Mouse (Mus musculus) intestine, embryonic 16.5 days (tissue): ENCODE results near the gene Adamts17. TPM values are rescaled to one million over a fixed set of nuclear protein-coding genes. Genes with fewer than 3 reads are reported as not detected.

Source experiments
- ATAC-seq: fragments of 200-750 bp; cut with Nextera tagmentation; 2 replicates; pipeline ENCODE4 v1.8.0; 2017; ENCODE audit warnings: moderate TSS enrichment, moderate library complexity
- H3K27ac ChIP-seq: fragments of 300-500 bp; sonication (generic); 2 replicates; pipeline ENCODE4 v1.5.1; 2014; ENCODE audit warnings: mild to moderate bottlenecking, low read length
- H3K27me3 ChIP-seq: fragments of 300-500 bp; sonication (generic); replicated peaks from 2 replicates; pipeline ENCODE4 v1.6.1; 2014; ENCODE audit warnings: low read length, control low read depth, mixed read lengths; ENCODE audit not compliant: control insufficient read depth, insufficient read depth
- H3K36me3 ChIP-seq: fragments of 300-500 bp; sonication (generic); 2 replicates; pipeline ENCODE4 v1.6.1; 2014; ENCODE audit warnings: low read length, control low read depth; ENCODE audit not compliant: control insufficient read depth, insufficient read depth
- H3K4me1 ChIP-seq: fragments of 300-500 bp; sonication (generic); 2 replicates; pipeline ENCODE4 v1.6.1; 2014; ENCODE audit warnings: low read length, control low read depth, mixed read lengths; ENCODE audit not compliant: control insufficient read depth, insufficient read depth
- H3K4me2 ChIP-seq: fragments of 300-500 bp; sonication (generic); 2 replicates; pipeline ENCODE4 v1.6.1; 2014; ENCODE audit warnings: low read depth, low read length, control low read depth
- H3K4me3 ChIP-seq: fragments of 300-500 bp; sonication (generic); 2 replicates; pipeline ENCODE4 v1.5.1; 2014; ENCODE audit warnings: mild to moderate bottlenecking, low read length
- H3K9ac ChIP-seq: fragments of 300-500 bp; sonication (generic); 2 replicates; pipeline ENCODE4 v1.6.1; 2014; ENCODE audit warnings: low read depth, low read length
- H3K9me3 ChIP-seq: fragments of 300-500 bp; sonication (generic); 2 replicates; pipeline ENCODE4 v1.6.1; 2016; ENCODE audit warnings: low read length, control low read depth; ENCODE audit not compliant: control insufficient read depth
- WGBS: fragments of 180-500 bp; shearing (Covaris S2); extraction: QIAGEN DNeasy Blood & Tissue Kit; methylation state at CpG from one replicate; pipeline ENCODE4 v1.1.7; 2014; 5-methylcytosine and 5-hydroxymethylcytosine counted together
- polyA plus RNA-seq: library from polyadenylated mRNA; unstranded; fragments of >200 nt; fragmentation: Nextera tagmentation; extraction: Ambion mirVana; gene quantifications from 2 replicates; pipeline ENCODE4 v1.2.1, GENCODE M21; 2015

The Adamts17 gene
- polyA plus RNA-seq, 1 experiment from 2014 or later = 3.7 TPM

- 12% methylated on average over 11 of the region's 11 CpGs for WGBS
- Histone ChIP-seq H3K9me3 (no peaks in the 10 kb centered on the region), H3K36me3 (no peaks in the 10 kb centered on the region), H3K4me1 (peaks cover 12% of the 10 kb centered on the region; the same call in 1 of the 2 replicates), H3K4me3 (no peak overlapping the region), H3K27me3 (no peaks in the 10 kb centered on the region), H3K27ac (no peak overlapping the region), H3K4me2 (no peak overlapping the region), H3K9ac (no peak overlapping the region)
- no peak for ATAC-seq
These were observed 302.9 kb downstream of the Adamts17 start for GRCm38 (mm10) chr7:67142347-67143015.

GRCm38 (mm10) chr7:67145748-67146147, 306.2 kb downstream of the Adamts17 start:
- Histone ChIP-seq H3K9me3 (no peaks in the 10 kb centered on the region), H3K36me3 (no peaks in the 10 kb centered on the region), H3K4me3 (no peak overlapping the region), H3K4me2 (no peak overlapping the region), H3K27ac (no peak overlapping the region), H3K27me3 (no peaks in the 10 kb centered on the region), H3K4me1 (peaks cover 12% of the 10 kb centered on the region; the same call in 1 of the 2 replicates), H3K9ac (no peak overlapping the region)
- no peak for ATAC-seq
- 51% methylated on average over 7 of the region's 7 CpGs for WGBS

- H3K27ac ChIP-seq = no peak overlapping the region
These were observed 306.6 kb downstream of the Adamts17 start for GRCm38 (mm10) chr7:67146151-67146550.

GRCm38 (mm10) chr7:67149707-67150106, 310.2 kb downstream of the Adamts17 start:
- no peak for ATAC-seq
- Histone ChIP-seq H3K4me3 (no peak overlapping the region), H3K27ac (no peak overlapping the region), H3K36me3 (no peaks in the 10 kb centered on the region), H3K4me2 (no peak overlapping the region), H3K27me3 (no peaks in the 10 kb centered on the region), H3K4me1 (0 out of 2 replicates have a peak, but pooled peaks cover 3% of the 10 kb centered on the region), H3K9me3 (no peaks in the 10 kb centered on the region), H3K9ac (no peak overlapping the region)
- WGBS = 80% methylated on average over 16 of the region's 16 CpGs

More at GRCm38 (mm10) chr7:67146151-67146550, 306.6 kb downstream of the Adamts17 start:
- peaks cover 12% of the 10 kb centered on the region; the same call in 1 of the 2 replicates for H3K4me1 ChIP-seq
- no peaks in the 10 kb centered on the region for H3K27me3 ChIP-seq
- H3K36me3 ChIP-seq = no peaks in the 10 kb centered on the region
- H3K9me3 ChIP-seq = no peaks in the 10 kb centered on the region
- no peak overlapping the region for H3K4me3 ChIP-seq
- ATAC-seq = no peak
- WGBS = 63% methylated on average over 6 of the region's 6 CpGs
- H3K9ac ChIP-seq = no peak overlapping the region
- H3K4me2 ChIP-seq = no peak overlapping the region

GRCm38 (mm10) chr7:67152626-67153025, 313.1 kb downstream of the Adamts17 start:
- Histone ChIP-seq H3K4me3 (no peak overlapping the region), H3K4me2 (no peak overlapping the region), H3K9ac (no peak overlapping the region), H3K36me3 (no peaks in the 10 kb centered on the region), H3K27me3 (no peaks in the 10 kb centered on the region), H3K4me1 (no peaks in the 10 kb centered on the region), H3K9me3 (no peaks in the 10 kb centered on the region), H3K27ac (peak overlapping the region; percentile 14; the same call in 1 of the 2 replicates)
- 29% methylated on average over 3 of the region's 3 CpGs for WGBS
- no peak for ATAC-seq

GRCm38 (mm10) chr7:67162135-67162534, 322.6 kb downstream of the Adamts17 start:
- H3K9me3 ChIP-seq = no peaks in the 10 kb centered on the region
- no peak overlapping the region for H3K27ac ChIP-seq
- H3K4me2 ChIP-seq = no peak overlapping the region
- H3K36me3 ChIP-seq = no peaks in the 10 kb centered on the region
- H3K9ac ChIP-seq = no peak overlapping the region
- H3K27me3 ChIP-seq = no peaks in the 10 kb centered on the region
- 92% methylated on average over 8 of the region's 8 CpGs for WGBS
- no peaks in the 10 kb centered on the region for H3K4me1 ChIP-seq
- no peak overlapping the region for H3K4me3 ChIP-seq
- no peak for ATAC-seq

- no peak overlapping the region for H3K9ac ChIP-seq
- H3K27me3 ChIP-seq = no peaks in the 10 kb centered on the region
- H3K4me3 ChIP-seq = no peak overlapping the region
- H3K4me1 ChIP-seq = peaks cover 7% of the 10 kb centered on the region; the same call in 1 of the 2 replicates
- 57% methylated on average over 9 of the region's 9 CpGs for WGBS
- no peak overlapping the region for H3K4me2 ChIP-seq
- no peaks in the 10 kb centered on the region for H3K9me3 ChIP-seq
- H3K36me3 ChIP-seq = no peaks in the 10 kb centered on the region
- ATAC-seq = peak; percentile 78
- H3K27ac ChIP-seq = no peak overlapping the region
These were observed 328.8 kb downstream of the Adamts17 start for GRCm38 (mm10) chr7:67168288-67168687.

GRCm38 (mm10) chr7:67168763-67169569, 329.4 kb downstream of the Adamts17 start:
- Histone ChIP-seq H3K9me3 (no peaks in the 10 kb centered on the region), H3K4me1 (peaks cover 7% of the 10 kb centered on the region; the same call in 1 of the 2 replicates), H3K9ac (no peak overlapping the region), H3K4me3 (no peak overlapping the region), H3K4me2 (no peak overlapping the region), H3K27ac (no peak overlapping the region), H3K27me3 (no peaks in the 10 kb centered on the region), H3K36me3 (no peaks in the 10 kb centered on the region)
- 36% methylated on average over 9 of the region's 9 CpGs for WGBS
- peak; percentile 92 for ATAC-seq

- no peak for ATAC-seq
- Histone ChIP-seq H3K9me3 (no peaks in the 10 kb centered on the region), H3K4me1 (peaks cover 3% of the 10 kb centered on the region; the same call in 1 of the 2 replicates), H3K27ac (no peak overlapping the region), H3K4me2 (no peak overlapping the region), H3K27me3 (no peaks in the 10 kb centered on the region), H3K36me3 (no peaks in the 10 kb centered on the region), H3K9ac (no peak overlapping the region), H3K4me3 (no peak overlapping the region)
- WGBS = 82% methylated on average over 2 of the region's 2 CpGs
These were observed 334.1 kb downstream of the Adamts17 start for GRCm38 (mm10) chr7:67173522-67174195.
